Comparison of ENCODE assay signal across 9 mouse cellular contexts in genomic region chr12:76645222-76646110, GRCm38 (mm10).
DNase-seq lines count a peak whose midpoint lies in the region; ATAC-seq lines count a peak whose summit lies in the region.
"Had no signal": no experiment of that assay in that cellular context is flagged by ENCODE, and none has a peak within 500 bp of the region (broad histone marks: within the 10 kb centered on the region; RNA-seq: fewer than 3 reads in every experiment).

No protein-coding gene starts in this region.

- no peak overlapping the region for H3K27ac ChIP-seq in liver, embryonic 11.5 days (ENCODE audit: low read depth, low read length)
- no peak overlapping the region for H3K27ac ChIP-seq in limb, embryonic 11.5 days (replicated peaks; ENCODE audit: low read depth, low read length)
- H3K27ac ChIP-seq in stomach, embryonic 14.5 days (ENCODE audit: low read length): no peak overlapping the region

- H3K36me3 ChIP-seq in liver, embryonic 11.5 days (ENCODE audit: control insufficient read depth, insufficient read depth, low read length): peaks cover 5% of the 10 kb centered on the region; the same call in 1 of the 2 replicates
- H3K36me3 ChIP-seq in limb, embryonic 11.5 days (ENCODE audit: control insufficient read depth, insufficient read depth, low read length): no peaks in the 10 kb centered on the region
- H3K36me3 ChIP-seq in stomach, embryonic 14.5 days (ENCODE audit: control insufficient read depth, insufficient read depth, low read length): no peaks in the 10 kb centered on the region

- no peaks in the 10 kb centered on the region for H3K9me3 ChIP-seq in liver, embryonic 11.5 days (ENCODE audit: control insufficient read depth, low read length)
- no peaks in the 10 kb centered on the region for H3K9me3 ChIP-seq in limb, embryonic 11.5 days (ENCODE audit: control insufficient read depth, low read length)
- no peaks in the 10 kb centered on the region for H3K9me3 ChIP-seq in stomach, embryonic 14.5 days (ENCODE audit: control insufficient read depth, low read depth, low read length)

- H3K9ac ChIP-seq in liver, embryonic 11.5 days (ENCODE audit: low read depth, low read length): no peak overlapping the region
- H3K9ac ChIP-seq in limb, embryonic 11.5 days (ENCODE audit: low read length): no peak overlapping the region
- no peak overlapping the region for H3K9ac ChIP-seq in stomach, embryonic 14.5 days (replicated peaks; ENCODE audit: low read depth, low read length)

- peaks cover 12% of the 10 kb centered on the region for H3K4me1 ChIP-seq in liver, embryonic 11.5 days (replicated peaks; ENCODE audit: control insufficient read depth, insufficient read depth, low read length)
- peaks cover 5% of the 10 kb centered on the region for H3K4me1 ChIP-seq in limb, embryonic 11.5 days (ENCODE audit: control insufficient read depth, insufficient read depth, low read length)
- peaks cover 12% of the 10 kb centered on the region; the same call in 1 of the 2 replicates for H3K4me1 ChIP-seq in stomach, embryonic 14.5 days (ENCODE audit: control insufficient read depth, insufficient read depth, low read length)

- DNase-seq in liver, embryonic 11.5 days (ENCODE audit: low spot score): no peak
- DNase-seq in liver: no peak
- peak; percentile 21 for DNase-seq in forelimb bud, embryonic 11.5 days (ENCODE audit: low read depth, low spot score)
- DNase-seq in limb, embryonic 11.5 days (ENCODE audit: low spot score): no peak
- DNase-seq in spleen, adult 12 weeks (ENCODE audit: low spot score): no peak
- DNase-seq in left cerebral cortex, adult 8-10 months (ENCODE audit: low spot score in 2 of 2): no peak

- ATAC-seq in liver, embryonic 11.5 days (replicated peaks; ENCODE audit: low FRiP score): 0 out of 2 replicates have a peak, but pooled peaks have one; percentile 13
- ATAC-seq in limb, embryonic 11.5 days (ENCODE audit: insufficient number of reproducible peaks, low FRiP score, low TSS enrichment, low read depth): 0 out of 2 replicates have a peak, but pooled peaks have one; percentile 19
- peak; percentile 70 for ATAC-seq in stomach, embryonic 14.5 days (ENCODE audit: insufficient number of reproducible peaks, insufficient read depth, low FRiP score, low read depth)
- ATAC-seq: Patski had no signal

- H3K27me3 ChIP-seq in liver, embryonic 11.5 days (replicated peaks; ENCODE audit: control insufficient read depth, insufficient read depth, low read length): no peaks in the 10 kb centered on the region
- H3K27me3 ChIP-seq in limb, embryonic 11.5 days (ENCODE audit: control insufficient read depth, insufficient read depth, low read length): no peaks in the 10 kb centered on the region
- H3K27me3 ChIP-seq in stomach, embryonic 14.5 days (ENCODE audit: control insufficient read depth, insufficient read depth, low read length): no peaks in the 10 kb centered on the region
- H3K27me3 ChIP-seq: Patski had no signal

- H3K4me3 ChIP-seq in liver, embryonic 11.5 days (ENCODE audit: low read depth, low read length): no peak overlapping the region
- H3K4me3 ChIP-seq in limb, embryonic 11.5 days (ENCODE audit: low read depth, low read length): no peak overlapping the region
- H3K4me3 ChIP-seq in stomach, embryonic 14.5 days (ENCODE audit: low read depth, low read length): no peak overlapping the region
- H3K4me3 ChIP-seq: myocyte had no signal

- 67% methylated on average over 23 of the region's 23 CpGs for WGBS in liver, embryonic 11.5 days
- WGBS in limb, embryonic 11.5 days: 34% methylated on average over 23 of the region's 23 CpGs
- 30% methylated on average over 23 of the region's 23 CpGs for WGBS in stomach, embryonic 14.5 days

- no peak overlapping the region for H3K4me2 ChIP-seq in liver, embryonic 11.5 days
- H3K4me2 ChIP-seq in limb, embryonic 11.5 days (ENCODE audit: low read depth, severe bottlenecking): no peak overlapping the region
- H3K4me2 ChIP-seq in stomach, embryonic 14.5 days (replicated peaks; ENCODE audit: low read depth, low read length): peak overlapping the region; percentile 11; the same call in 1 of the 2 replicates

Comparison
In these comparisons a context has a peak if more than half of its experiments do, and no peak if none do; other contexts are left out.
1. ATAC-seq: peak in every context shown above with its lines; median percentile 70 in stomach, embryonic 14.5 days; 19 in limb, embryonic 11.5 days; 13 in liver, embryonic 11.5 days.